Mouse (Mus musculus): ENCODE data around the gene Rnasek. TPM values are rescaled to one million over a fixed set of nuclear protein-coding genes. Genes with fewer than 3 reads are reported as not detected.
A peak's percentile ranks its signal among the peaks of the same experiment; 100 is the strongest.

Gene Rnasek
- total RNA-seq (2015) (221 and 238 TPM in 2 replicates), total RNA-seq (2017) (29.7 and 38.5 TPM in 2 replicates)

GRCm38 (mm10) chr11:70239541-70240279 lies at the start of gene Rnasek, which contains the start of gene Gm21988:
Gene Rnasek (minus strand): TSS chr11:70239842.
Gene Gm21988 (minus strand): TSS chr11:70239830.
- ATAC-seq (ENCODE audit: poor library complexity, severe bottlenecking) = peak; percentile 33

GRCm38 (mm10) chr11:70289236-70289635 lies 49.6 kb upstream of the Rnasek start:
- peak; percentile 66 for ATAC-seq (ENCODE audit: poor library complexity, severe bottlenecking)

GRCm38 (mm10) chr11:70288102-70288501 lies 48.5 kb upstream of the Rnasek start:
- no peak for ATAC-seq (ENCODE audit: poor library complexity, severe bottlenecking)

GRCm38 (mm10) chr11:70285686-70286085 lies 46.0 kb upstream of the Rnasek start:
- ATAC-seq (ENCODE audit: poor library complexity, severe bottlenecking) = no peak

GRCm38 (mm10) chr11:70284757-70285156 lies 45.1 kb upstream of the Rnasek start:
- ATAC-seq (ENCODE audit: poor library complexity, severe bottlenecking) = no peak

- ATAC-seq (ENCODE audit: poor library complexity, severe bottlenecking) = no peak
These were observed 44.0 kb upstream of the Rnasek start for GRCm38 (mm10) chr11:70283666-70284065.

GRCm38 (mm10) chr11:70280441-70280840 lies 40.8 kb upstream of the Rnasek start:
- ATAC-seq (ENCODE audit: poor library complexity, severe bottlenecking) = peak; percentile 74; the same call in 1 of the 2 replicates

- ATAC-seq (ENCODE audit: poor library complexity, severe bottlenecking) = no peak
These were observed 39.3 kb upstream of the Rnasek start for GRCm38 (mm10) chr11:70278961-70279360.

- no peak for ATAC-seq (ENCODE audit: poor library complexity, severe bottlenecking)
These were observed 32.0 kb upstream of the Rnasek start for GRCm38 (mm10) chr11:70271641-70272040.

GRCm38 (mm10) chr11:70266405-70266804 lies 26.8 kb upstream of the Rnasek start:
- ATAC-seq (ENCODE audit: poor library complexity, severe bottlenecking) = no peak

GRCm38 (mm10) chr11:70265819-70266218 lies 26.2 kb upstream of the Rnasek start:
- no peak for ATAC-seq (ENCODE audit: poor library complexity, severe bottlenecking)

GRCm38 (mm10) chr11:70265252-70265651 lies 25.6 kb upstream of the Rnasek start:
- ATAC-seq (ENCODE audit: poor library complexity, severe bottlenecking) = no peak

- ATAC-seq (ENCODE audit: poor library complexity, severe bottlenecking) = no peak
These were observed 19.4 kb upstream of the Rnasek start for GRCm38 (mm10) chr11:70259035-70259434.

- ATAC-seq (ENCODE audit: poor library complexity, severe bottlenecking) = peak; percentile 62
These were observed 15.4 kb upstream of the Rnasek start, which contains the start of gene Alox12 for GRCm38 (mm10) chr11:70254931-70255531. Gene Alox12 (minus strand): TSS chr11:70255353.

GRCm38 (mm10) chr11:70254337-70254736 lies 14.7 kb upstream of the Rnasek start:
- ATAC-seq (ENCODE audit: poor library complexity, severe bottlenecking) = peak; percentile 45; the same call in 1 of the 2 replicates

- ATAC-seq (ENCODE audit: poor library complexity, severe bottlenecking) = no peak
These were observed 12.2 kb upstream of the Rnasek start for GRCm38 (mm10) chr11:70251853-70252252.

GRCm38 (mm10) chr11:70250150-70250549 lies 10.5 kb upstream of the Rnasek start:
- ATAC-seq (ENCODE audit: poor library complexity, severe bottlenecking) = no peak

- ATAC-seq (ENCODE audit: poor library complexity, severe bottlenecking) = peak; percentile 77
These were observed 7.6 kb upstream of the Rnasek start for GRCm38 (mm10) chr11:70247136-70247845.

GRCm38 (mm10) chr11:70242591-70242990 lies 2.9 kb upstream of the Rnasek start:
- no peak for ATAC-seq (ENCODE audit: poor library complexity, severe bottlenecking)

GRCm38 (mm10) chr11:70238591-70239440 lies 826 bp downstream of the Rnasek start:
- no peak for ATAC-seq (ENCODE audit: poor library complexity, severe bottlenecking)

Measured in megakaryocyte, adult 5-6 weeks (primary cell).